Mouse (Mus musculus) heart, embryonic 14.5 days (tissue): ENCODE data around the gene Cds2. TPM values are rescaled to one million over a fixed set of nuclear protein-coding genes. Genes with fewer than 3 reads are reported as not detected.

Experiments
- ATAC-seq: fragments of 200-750 bp; cut with Nextera tagmentation; 2 replicates; pipeline ENCODE4 v1.8.0; 2017; ENCODE audit warnings: low read depth, moderate TSS enrichment; ENCODE audit not compliant: insufficient number of reproducible peaks, insufficient read depth, low FRiP score
- H3K27ac ChIP-seq, 2 experiments: fragments of 200-500 bp in 1 of 2; fragments of 300-500 bp in 1 of 2; sonication (generic) in 1 of 2; replicated peaks in 1 of 2; 2 replicates each; pipeline ENCODE4 v1.5.1; 2012 to 2014; ENCODE audit warnings: low read depth in 2 of 2, low read length in 2 of 2, control low read depth in 1 of 2, mild to moderate bottlenecking in 1 of 2, mixed read lengths in 1 of 2; ENCODE audit not compliant: control insufficient read depth in 1 of 2, insufficient read depth in 1 of 2
- H3K27me3 ChIP-seq: fragments of 300-500 bp; sonication (generic); 2 replicates; pipeline ENCODE4 v1.6.1; 2014; ENCODE audit warnings: mild to moderate bottlenecking, low read length, control low read depth; ENCODE audit not compliant: control insufficient read depth, insufficient read depth
- H3K36me3 ChIP-seq: fragments of 300-500 bp; sonication (generic); 2 replicates; pipeline ENCODE4 v1.6.1; 2014; ENCODE audit warnings: mild to moderate bottlenecking, control low read depth, low read length, mixed read lengths; ENCODE audit not compliant: control insufficient read depth, insufficient read depth
- H3K4me1 ChIP-seq, 2 experiments: fragments of 200-500 bp in 1 of 2; fragments of 300-500 bp in 1 of 2; sonication (generic) in 1 of 2; 2 replicates each; pipeline ENCODE4 v1.6.1; 2012 to 2014; ENCODE audit warnings: low read length in 2 of 2, control low read depth in 1 of 2, mixed read lengths in 1 of 2; ENCODE audit not compliant: control insufficient read depth in 2 of 2, insufficient read depth in 2 of 2
- H3K4me2 ChIP-seq: fragments of 300-500 bp; sonication (generic); 2 replicates; pipeline ENCODE4 v1.6.1; 2014; ENCODE audit warnings: mild to moderate bottlenecking, low read length
- H3K4me3 ChIP-seq, 2 experiments: fragments of 200-500 bp in 1 of 2; fragments of 300-500 bp in 1 of 2; sonication (generic) in 1 of 2; 2 replicates each; pipeline ENCODE4 v1.5.1; 2012 to 2014; ENCODE audit warnings: low read length in 2 of 2, mild to moderate bottlenecking in 2 of 2, control low read depth in 1 of 2, low read depth in 1 of 2, moderate library complexity in 1 of 2; ENCODE audit not compliant: control insufficient read depth in 1 of 2, insufficient read depth in 1 of 2
- H3K9ac ChIP-seq: fragments of 300-500 bp; sonication (generic); 2 replicates; pipeline ENCODE4 v1.6.1; 2014; ENCODE audit warnings: mild to moderate bottlenecking, low read length
- H3K9me3 ChIP-seq: fragments of 300-500 bp; sonication (generic); 2 replicates; pipeline ENCODE4 v1.6.1; 2016; ENCODE audit warnings: low read length, control low read depth; ENCODE audit not compliant: control insufficient read depth
- WGBS: fragments of 180-500 bp; shearing (Covaris S2); extraction: QIAGEN DNeasy Blood & Tissue Kit; methylation state at CpG from one replicate; pipeline ENCODE4 v1.1.7; 2014; 5-methylcytosine and 5-hydroxymethylcytosine counted together
- polyA plus RNA-seq: library from polyadenylated mRNA; unstranded; fragments of >200 nt; fragmentation: Nextera tagmentation; extraction: Ambion mirVana; gene quantifications from 2 replicates; pipeline ENCODE4 v1.2.1, GENCODE M21; 2014

Cds2 gene
- polyA plus RNA-seq, 1 experiment from 2014 or later: 21.3 TPM

- WGBS: 83% methylated on average over 6 of the region's 6 CpGs
- H3K36me3 ChIP-seq: no peaks in the 10 kb centered on the region
- H3K4me1 ChIP-seq: peaks cover 0 to 3% of the 10 kb centered on the region in 2 experiments; a peak in 1 of 4 replicates
- H3K9ac ChIP-seq: no peak overlapping the region
- no peak overlapping the region for H3K27ac ChIP-seq
- ATAC-seq: no peak
- H3K27me3 ChIP-seq: no peaks in the 10 kb centered on the region
- H3K4me2 ChIP-seq: no peak overlapping the region
- no peak overlapping the region for H3K4me3 ChIP-seq
- no peaks in the 10 kb centered on the region for H3K9me3 ChIP-seq
These were observed 5.4 kb upstream of the Cds2 start for GRCm38 (mm10) chr2:132257350-132258068.

GRCm38 (mm10) chr2:132260601-132261000 is 2.3 kb upstream of the Cds2 start:
- no peaks in the 10 kb centered on the region for H3K36me3 ChIP-seq
- ATAC-seq: no peak

GRCm38 (mm10) chr2:132262175-132262574 is 773 bp upstream of the Cds2 start:
- H3K4me3 ChIP-seq: no peak overlapping the region
- H3K27me3 ChIP-seq: no peaks in the 10 kb centered on the region
- H3K36me3 ChIP-seq: no peaks in the 10 kb centered on the region
- H3K9ac ChIP-seq: no peak overlapping the region
- no peak overlapping the region for H3K27ac ChIP-seq
- ATAC-seq: no peak
- 0 out of 2 replicates have a peak overlapping the region, but pooled peaks have one; percentile 57 for H3K4me2 ChIP-seq
- H3K9me3 ChIP-seq: no peaks in the 10 kb centered on the region
- H3K4me1 ChIP-seq: peaks cover 2 to 16% of the 10 kb centered on the region in 2 experiments; a peak in 2 of 4 replicates
- WGBS: 70% methylated on average over 6 of the region's 6 CpGs

More at GRCm38 (mm10) chr2:132260601-132261000, 2.3 kb upstream of the Cds2 start:
- Histone ChIP-seq H3K27ac (no peak overlapping the region), H3K4me3 (no peak overlapping the region), H3K9me3 (no peaks in the 10 kb centered on the region), H3K4me1 (peaks cover 2 to 9% of the 10 kb centered on the region in 2 experiments; a peak in 2 of 4 replicates), H3K9ac (no peak overlapping the region), H3K27me3 (no peaks in the 10 kb centered on the region), H3K4me2 (no peak overlapping the region)
- WGBS: 86% methylated on average over 3 of the region's 3 CpGs

DNA sequence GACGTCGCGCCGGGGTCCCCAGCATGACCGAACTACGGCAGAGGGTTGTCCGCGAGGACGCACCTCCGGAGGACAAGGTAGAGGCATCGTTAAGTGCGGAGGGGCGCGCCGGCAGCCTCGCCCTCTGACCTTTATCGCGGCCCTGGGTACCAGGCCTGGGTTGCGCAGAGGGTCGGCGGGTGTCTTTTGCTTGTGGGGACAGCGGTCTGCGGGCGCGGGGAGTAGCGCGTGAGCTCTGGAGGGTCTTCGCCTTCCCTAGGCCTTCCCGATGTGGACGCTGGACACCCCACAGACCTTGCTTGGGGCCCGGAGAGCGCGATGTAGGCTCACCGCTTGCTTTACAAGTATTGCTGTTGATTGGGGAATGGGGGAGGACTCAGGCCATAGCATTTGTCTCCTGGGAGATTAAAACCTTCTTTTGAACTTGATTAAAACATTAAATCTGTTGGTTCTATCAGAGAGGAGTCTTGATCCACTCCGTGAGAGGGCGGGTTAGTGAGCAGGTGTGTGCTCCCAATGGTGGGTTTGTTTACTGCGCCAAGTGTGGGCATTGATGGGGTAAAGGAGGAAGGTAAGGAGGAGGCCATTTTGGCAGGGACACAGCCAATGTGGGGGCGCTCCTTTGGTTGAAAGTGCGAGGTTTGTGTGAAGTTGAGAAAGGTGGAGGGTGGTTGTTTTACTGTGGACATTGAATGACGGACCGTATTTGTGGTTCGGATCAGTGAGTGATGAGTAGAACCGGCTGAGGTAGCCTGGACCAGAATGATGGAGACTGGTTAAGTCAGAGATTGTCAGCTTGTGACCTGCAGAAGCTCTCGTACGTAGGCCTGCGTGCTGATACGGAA is 695 bp downstream of the Cds2 start:
- Histone ChIP-seq H3K9ac (peak overlapping the region; percentile 94), H3K36me3 (no peaks in the 10 kb centered on the region), H3K9me3 (no peaks in the 10 kb centered on the region), H3K4me3 (peak overlapping the region; percentile 63 to 97), H3K4me2 (peak overlapping the region; percentile 82), H3K4me1 (peaks cover 2 to 16% of the 10 kb centered on the region in 2 experiments; a peak in 2 of 4 replicates), H3K27me3 (no peaks in the 10 kb centered on the region), H3K27ac (peak overlapping the region; percentile 34 to 66)
- 1% methylated on average over 47 of the region's 47 CpGs for WGBS
- ATAC-seq: no peak

GRCm38 (mm10) chr2:132264266-132264710 is 1.3 kb downstream of the Cds2 start:
- Histone ChIP-seq H3K27ac (no peak overlapping the region), H3K9me3 (no peaks in the 10 kb centered on the region), H3K27me3 (no peaks in the 10 kb centered on the region), H3K9ac (peak overlapping the region; percentile 94), H3K36me3 (no peaks in the 10 kb centered on the region), H3K4me2 (peak overlapping the region; percentile 82), H3K4me1 (peaks cover 3 to 18% of the 10 kb centered on the region in 2 experiments; a peak in 3 of 4 replicates), H3K4me3 (peak overlapping the region; percentile 63 to 97)
- no peak for ATAC-seq
- 24% methylated on average over 6 of the region's 6 CpGs for WGBS

DNA sequence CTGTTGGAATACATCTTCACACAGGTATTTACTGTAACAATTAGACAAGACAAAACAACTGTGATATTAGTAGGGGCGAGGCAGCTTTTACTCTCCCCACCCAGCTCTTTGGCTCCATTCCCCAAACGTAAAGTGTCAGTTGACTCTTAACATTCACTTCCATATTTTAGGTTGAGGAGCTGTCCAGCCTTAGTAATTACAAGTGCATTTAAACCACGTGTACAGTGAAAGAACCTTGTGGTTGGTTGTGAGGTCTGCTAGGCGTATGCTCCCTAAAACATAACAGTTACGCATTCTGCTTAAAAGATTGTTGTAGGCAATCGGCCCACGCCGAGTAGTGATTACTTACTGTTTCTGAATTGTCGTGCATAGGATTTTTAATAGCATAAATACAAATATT is 2.2 kb downstream of the Cds2 start:
- no peak overlapping the region for H3K4me2 ChIP-seq

GRCm38 (mm10) chr2:132266086-132266485 is 3.1 kb downstream of the Cds2 start:
- WGBS: 83% methylated on average over 3 of the region's 3 CpGs
- Histone ChIP-seq H3K9ac (no peak overlapping the region), H3K27me3 (no peaks in the 10 kb centered on the region)

More for the DNA sequence above, 2.2 kb downstream of the Cds2 start:
- Histone ChIP-seq H3K9me3 (no peaks in the 10 kb centered on the region), H3K9ac (no peak overlapping the region), H3K27ac (no peak overlapping the region), H3K4me3 (no peak overlapping the region), H3K27me3 (no peaks in the 10 kb centered on the region), H3K36me3 (no peaks in the 10 kb centered on the region), H3K4me1 (peaks cover 6 to 27% of the 10 kb centered on the region in 2 experiments)
- 77% methylated on average over 9 of the region's 9 CpGs for WGBS
- ATAC-seq: no peak

More at GRCm38 (mm10) chr2:132266086-132266485, 3.1 kb downstream of the Cds2 start:
- peaks cover 10 to 32% of the 10 kb centered on the region in 2 experiments for H3K4me1 ChIP-seq
- H3K36me3 ChIP-seq: no peaks in the 10 kb centered on the region
- no peak overlapping the region for H3K27ac ChIP-seq
- ATAC-seq: no peak
- H3K4me3 ChIP-seq: no peak overlapping the region
- H3K9me3 ChIP-seq: no peaks in the 10 kb centered on the region
- H3K4me2 ChIP-seq: no peak overlapping the region
